Mouse (Mus musculus) cerebellum, adult (tissue): Measurements from ENCODE around the gene Ralgps2.
A peak's percentile ranks its signal among the peaks of the same experiment; 100 is the strongest.

Experiments used
- ATAC-seq: cut with Nextera tagmentation; 2 replicates; pipeline ENCODE4 v1.9.2; 2017; ENCODE audit warnings: mild to moderate bottlenecking, moderate library complexity, mixed read lengths; ENCODE audit not compliant: insufficient number of reproducible peaks, low FRiP score, low TSS enrichment

Ralgps2 gene

GRCm38 (mm10) chr1:156939251-156940141 lies at the start of gene Ralgps2:
Ralgps2 (minus strand) TSS chr1:156939626.
- peak; percentile 80 for ATAC-seq

- no peak for ATAC-seq
Observed at GRCm38 (mm10) chr1:156987576-156987975, 48.1 kb upstream of the Ralgps2 start.

GRCm38 (mm10) chr1:156986641-156987345 lies 47.4 kb upstream of the Ralgps2 start:
- no peak for ATAC-seq

- no peak for ATAC-seq
Observed at GRCm38 (mm10) chr1:156985657-156986640, 46.5 kb upstream of the Ralgps2 start.

GRCm38 (mm10) chr1:156983009-156983870 lies 43.8 kb upstream of the Ralgps2 start:
- no peak for ATAC-seq

GRCm38 (mm10) chr1:156981975-156982374 lies 42.5 kb upstream of the Ralgps2 start:
- no peak for ATAC-seq

GRCm38 (mm10) chr1:156979722-156980121 lies 40.3 kb upstream of the Ralgps2 start:
- no peak for ATAC-seq

- no peak for ATAC-seq
Observed at GRCm38 (mm10) chr1:156978656-156979055, 39.2 kb upstream of the Ralgps2 start.

- ATAC-seq, result no peak
Observed at GRCm38 (mm10) chr1:156973857-156974256, 34.4 kb upstream of the Ralgps2 start.

- ATAC-seq, result no peak
Observed at GRCm38 (mm10) chr1:156972391-156972790, 33.0 kb upstream of the Ralgps2 start.

- no peak for ATAC-seq
Observed at GRCm38 (mm10) chr1:156971206-156971811, 31.9 kb upstream of the Ralgps2 start.

- no peak for ATAC-seq
Observed at GRCm38 (mm10) chr1:156970641-156971040, 31.2 kb upstream of the Ralgps2 start.

- ATAC-seq, result no peak
Observed at GRCm38 (mm10) chr1:156968107-156968506, 28.7 kb upstream of the Ralgps2 start.

GRCm38 (mm10) chr1:156964586-156964932 lies 25.1 kb upstream of the Ralgps2 start:
- ATAC-seq, result no peak

GRCm38 (mm10) chr1:156963871-156964585 lies 24.6 kb upstream of the Ralgps2 start:
- ATAC-seq, result no peak

GRCm38 (mm10) chr1:156961481-156962265 lies 22.2 kb upstream of the Ralgps2 start:
- no peak for ATAC-seq

GRCm38 (mm10) chr1:156959004-156959403 lies 19.6 kb upstream of the Ralgps2 start:
- no peak for ATAC-seq

- ATAC-seq, result no peak
Observed at GRCm38 (mm10) chr1:156957360-156957759, 17.9 kb upstream of the Ralgps2 start.
